17 mouse cellular contexts compared by ENCODE assay signal in genomic region chr9:102605162-102605561, GRCm38 (mm10).
"Had no signal": no experiment of that assay in that cellular context is flagged by ENCODE, and none has a peak within 500 bp of the region (broad histone marks: within the 10 kb centered on the region; RNA-seq: fewer than 3 reads in every experiment).

No protein-coding gene starts in this region.

- ATAC-seq: liver, embryonic 12.5 days; midbrain, embryonic 16.5 days had no signal

- H3K4me1 ChIP-seq: limb, embryonic 10.5 days; limb, embryonic 13.5 days; liver, embryonic 12.5 days; liver, embryonic 15.5 days; lung, embryonic 15.5 days had no signal

- H3K27me3 ChIP-seq: limb, embryonic 13.5 days; liver, embryonic 12.5 days; liver, embryonic 15.5 days; lung, embryonic 15.5 days had no signal

- H3K9ac ChIP-seq: limb, embryonic 13.5 days; liver, embryonic 12.5 days; liver, embryonic 15.5 days; lung, embryonic 15.5 days had no signal

- H3K9me3 ChIP-seq: limb, embryonic 10.5 days; limb, embryonic 13.5 days; liver, embryonic 12.5 days; liver, embryonic 15.5 days; lung, embryonic 15.5 days had no signal

- H3K4me2 ChIP-seq: limb, embryonic 13.5 days; liver, embryonic 12.5 days; liver, embryonic 15.5 days; lung, embryonic 15.5 days had no signal

- DNase-seq: kidney, adult 2 months; kidney, postnatal 25 days; layer of hippocampus, adult 9-11 months; liver; lung, adult 18-20 months; lung, postnatal 10 days; lung, postnatal 36 days; thymus, adult 18-20 months; thymus, postnatal 36 days had no signal

- H3K27ac ChIP-seq: kidney, postnatal 0 days; layer of hippocampus, adult 2 months; limb, embryonic 10.5 days; limb, embryonic 13.5 days; liver, embryonic 12.5 days; liver, embryonic 15.5 days; lung, embryonic 15.5 days had no signal

- H3K4me3 ChIP-seq: layer of hippocampus, adult 2 months; limb, embryonic 10.5 days; limb, embryonic 13.5 days; liver, embryonic 12.5 days; liver, embryonic 15.5 days; lung, embryonic 15.5 days had no signal
